Comparison of ENCODE assay signal across 27 mouse cellular contexts in genomic region chr10:123001985-123002384, GRCm38 (mm10).
DNase-seq lines count a peak whose midpoint lies in the region; ATAC-seq and TF ChIP-seq lines count a peak whose summit lies in the region.
"Had no signal": no experiment of that assay in that cellular context is flagged by ENCODE, and none has a peak within 500 bp of the region (broad histone marks: within the 10 kb centered on the region; RNA-seq: fewer than 3 reads in every experiment).

No protein-coding gene starts in this region.

- CTCF ChIA-PET in Patski (lab: Charles Lee) = interaction anchor here (3.1 to 10.8 kb wide), 2 partner anchors 11 to 197 kb away, joined by 9 to 121 read pairs; no protein-coding TSS in a partner anchor

- in situ Hi-C loops in Patski (cut with MboI; ENCODE audit: low pct_unique_long_range_greater_than_20kb) = loop anchor here (5.0 kb wide), 2 partner anchors 195 to 450 kb away; no protein-coding TSS in a partner anchor

- DNase-seq in gastrocnemius, adult 2 months = no peak
- DNase-seq in gastrocnemius, adult 18-20 months (ENCODE audit: low spot score) = no peak
- DNase-seq in layer of hippocampus, adult 2 months (ENCODE audit: low spot score in 2 of 2) = no peak
- DNase-seq in layer of hippocampus, adult 8-10 months (ENCODE audit: low spot score in 2 of 2) = no peak
- peak; percentile 25 for DNase-seq in 3T3-L1 (ENCODE audit: low read depth, low spot score)
- no peak for DNase-seq in Patski (ENCODE audit: low read depth, low spot score)
- DNase-seq in kidney, adult 18-20 months = no peak
- DNase-seq: adrenal gland, adult 8-10 months; cerebellum, adult 2 months; cerebellum, postnatal 14 days; gastrocnemius, postnatal 36 days; heart, adult 18-20 months; heart, postnatal 10 days; kidney, adult 8-10 months; kidney, postnatal 4 days; layer of hippocampus, adult 9-11 months; right cerebral cortex, adult 18-20 months; spleen, adult 18-20 months; thymus, adult 18-20 months; thymus, postnatal 25 days had no signal

- ATAC-seq in Patski = no peak
- ATAC-seq: midbrain, embryonic 15.5 days had no signal

- no peaks in the 10 kb centered on the region for H3K27me3 ChIP-seq in Patski
- H3K27me3 ChIP-seq: heart, embryonic 13.5 days; limb, embryonic 12.5 days; liver, embryonic 15.5 days; midbrain, embryonic 15.5 days had no signal

- no peak overlapping the region for H3K27ac ChIP-seq in gastrocnemius, adult 2 months
- no peak overlapping the region for H3K27ac ChIP-seq in layer of hippocampus, adult 2 months
- H3K27ac ChIP-seq: heart, embryonic 13.5 days; kidney, postnatal 0 days; limb, embryonic 12.5 days; liver, embryonic 15.5 days; macrophage; midbrain, embryonic 15.5 days had no signal

- TF ChIP-seq CTCF in gastrocnemius, adult 2 months (IDR thresholded peaks at IDR 0.05) = peak; percentile 35
- TF ChIP-seq CTCF in layer of hippocampus, adult 2 months (conservative IDR thresholded peaks at IDR 0.05) = peak; percentile 43
- peak; percentile 34 for TF ChIP-seq CTCF in Patski (IDR thresholded peaks at IDR 0.05)

- POLR2A ChIA-PET in Patski (lab: Charles Lee) = no interaction called here

- intact Hi-C loops in gastrocnemius, adult 2 months (cut with DNase I) = loop anchor here (10.0 kb wide), 1 partner anchor 447 kb away; no protein-coding TSS in a partner anchor

- no peak overlapping the region for H3K4me3 ChIP-seq in gastrocnemius, adult 2 months
- no peak overlapping the region for H3K4me3 ChIP-seq in layer of hippocampus, adult 2 months
- H3K4me3 ChIP-seq: erythroblast, embryonic 14.5 days; heart, embryonic 13.5 days; limb, embryonic 12.5 days; liver, embryonic 15.5 days; midbrain, embryonic 15.5 days had no signal
